Mouse (Mus musculus) layer of hippocampus, adult 2 months (tissue): ENCODE data around the gene Lpar1. TPM values are rescaled to one million over a fixed set of nuclear protein-coding genes. Genes with fewer than 3 reads are reported as not detected.

ENCODE experiments used
- DNase-seq, 2 experiments: peaks; one replicate each; pipeline ENCODE4 v3.0.0; 2022; ENCODE audit warnings: low spot score in 2 of 2
- H3K27ac ChIP-seq: fragments of 200-600 bp; 2 replicates; pipeline ENCODE4 v1.8.1; 2022
- H3K4me3 ChIP-seq: fragments of 200-600 bp; 2 replicates; pipeline ENCODE4 v1.8.1; 2022; ENCODE audit warnings: mild to moderate bottlenecking
- CTCF ChIP-seq: fragments of 200-600 bp; conservative IDR thresholded peaks from 2 replicates; pipeline ENCODE4 v1.8.1; 2022; ENCODE audit warnings: antibody characterized with exemption, mild to moderate bottlenecking, moderate library complexity
- microRNA-seq, 2 experiments: library from miRNA; unstranded; fragments of <30 nt; microRNA quantifications; one replicate each; pipeline ENCODE4 v1.2.0; 2021
- total RNA-seq, 2 experiments: library from RNA; stranded (reverse); gene quantifications; 2 replicates each; pipeline ENCODE4 v1.2.3; 2021

Lpar1 gene
- total RNA-seq, 2 experiments from 2014 or later, result 15.2 to 17.3 TPM

GRCm38 (mm10) chr4:58447841-58448240, 105.9 kb downstream of the Lpar1 start:
- no peak overlapping the region for H3K27ac ChIP-seq
- no peak for TF ChIP-seq CTCF
- DNase-seq, result no peak
- no peak overlapping the region for H3K4me3 ChIP-seq

- no peak for DNase-seq
- TF ChIP-seq CTCF, result no peak
These were observed 107.9 kb downstream of the Lpar1 start for GRCm38 (mm10) chr4:58445846-58446245.

DNA sequence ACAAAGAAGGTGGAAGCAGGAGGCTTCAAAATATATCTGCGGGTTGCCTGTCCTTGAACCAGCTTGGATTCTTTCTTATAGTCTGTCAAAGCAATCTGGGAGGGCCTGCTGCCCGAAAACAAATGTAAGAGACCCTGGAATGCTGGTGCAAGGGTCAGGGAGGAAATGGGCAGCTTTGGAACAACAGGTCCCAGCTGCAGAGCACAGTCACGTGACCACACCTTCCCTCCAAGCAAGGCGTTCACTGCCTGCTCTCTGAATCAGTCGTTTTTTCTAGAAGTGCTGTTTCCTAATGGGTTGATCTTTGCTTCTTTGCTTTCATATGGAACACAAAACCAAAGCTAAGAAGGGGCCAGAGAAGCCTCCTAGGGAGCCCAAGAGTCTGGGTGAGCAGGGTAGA, 111.4 kb downstream of the Lpar1 start:
- Histone ChIP-seq H3K27ac (no peak overlapping the region), H3K4me3 (no peak overlapping the region)
- no peak for TF ChIP-seq CTCF
- no peak for DNase-seq

More at GRCm38 (mm10) chr4:58445846-58446245, 107.9 kb downstream of the Lpar1 start:
- H3K27ac ChIP-seq, result no peak overlapping the region
- H3K4me3 ChIP-seq, result no peak overlapping the region

DNA sequence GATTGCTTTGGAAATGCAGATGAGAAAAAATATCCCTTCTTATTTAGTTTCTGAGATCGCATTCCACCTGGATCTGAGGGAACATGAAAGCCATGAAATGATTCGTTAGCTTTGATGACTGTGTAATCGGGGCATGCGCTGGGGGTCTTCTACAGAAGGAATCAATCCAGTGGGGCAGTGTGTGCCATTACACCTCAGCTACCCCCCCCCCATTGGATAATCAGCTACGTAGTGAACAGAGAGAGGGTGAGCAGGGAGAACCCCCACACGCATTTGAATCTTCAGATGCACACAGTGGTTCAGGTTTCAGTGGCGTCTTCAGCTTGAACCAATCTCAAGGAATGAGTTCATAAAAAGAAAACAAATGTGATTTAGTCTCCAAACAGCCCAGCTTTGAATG, 115.0 kb downstream of the Lpar1 start:
- TF ChIP-seq CTCF, result no peak

DNA sequence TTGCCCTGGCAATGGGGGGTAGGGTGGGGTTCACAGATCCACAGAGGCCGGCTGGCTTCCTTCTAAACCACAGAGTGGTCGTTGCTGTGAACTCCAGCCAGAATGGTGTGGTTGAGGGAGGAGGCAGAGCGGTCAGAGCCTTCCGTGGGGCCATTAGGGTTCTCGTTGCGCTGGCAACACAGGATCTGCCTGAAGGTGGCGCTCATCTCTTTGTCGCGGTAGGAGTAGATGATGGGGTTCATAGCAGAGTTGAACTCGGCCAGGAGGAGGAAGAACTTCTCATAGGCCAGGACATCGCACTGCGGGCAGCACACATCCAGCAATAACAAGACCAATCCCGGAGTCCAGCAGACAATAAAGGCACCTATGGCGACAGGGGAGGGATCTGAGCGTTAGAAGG, 116.4 kb downstream of the Lpar1 start:
- Histone ChIP-seq H3K27ac (no peak overlapping the region), H3K4me3 (no peak overlapping the region)
- DNase-seq, result no peak
- peak; percentile 34 for TF ChIP-seq CTCF

More for the DNA sequence above, 115.0 kb downstream of the Lpar1 start:
- DNase-seq, result no peak
- H3K4me3 ChIP-seq, result no peak overlapping the region
- no peak overlapping the region for H3K27ac ChIP-seq

GRCm38 (mm10) chr4:58423276-58423930, 130.3 kb downstream of the Lpar1 start:
- Histone ChIP-seq H3K4me3 (no peak overlapping the region), H3K27ac (no peak overlapping the region; the same call in 1 of the 2 replicates)
- no peak for DNase-seq
- TF ChIP-seq CTCF, result no peak

GRCm38 (mm10) chr4:58419225-58419624, 134.5 kb downstream of the Lpar1 start:
- TF ChIP-seq CTCF, result peak; percentile 75
- H3K4me3 ChIP-seq, result no peak overlapping the region
- peak in 1 of 2 experiments; percentile 21 for DNase-seq
- no peak overlapping the region for H3K27ac ChIP-seq

DNA sequence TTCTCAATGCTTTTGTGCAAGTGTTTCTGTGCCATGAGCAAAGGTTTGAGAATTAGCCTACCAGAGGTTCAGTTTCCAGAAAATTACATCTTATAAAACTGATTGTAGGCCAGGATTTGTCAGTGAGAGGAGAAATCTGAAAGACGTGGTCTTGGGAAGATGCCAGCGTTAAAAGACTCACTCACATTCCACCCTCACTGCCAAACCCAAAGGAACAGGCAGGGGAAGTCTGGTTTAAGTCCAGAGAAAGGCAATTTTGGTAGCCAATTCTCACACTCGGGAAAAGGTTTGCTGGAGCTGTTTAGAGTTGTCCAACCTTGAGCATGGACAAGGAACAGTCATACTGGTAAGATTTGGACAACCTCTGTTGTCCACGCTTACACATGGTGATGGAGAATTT, 136.4 kb downstream of the Lpar1 start:
- Histone ChIP-seq H3K27ac (no peak overlapping the region), H3K4me3 (no peak overlapping the region)
- no peak for TF ChIP-seq CTCF
- no peak for DNase-seq

DNA sequence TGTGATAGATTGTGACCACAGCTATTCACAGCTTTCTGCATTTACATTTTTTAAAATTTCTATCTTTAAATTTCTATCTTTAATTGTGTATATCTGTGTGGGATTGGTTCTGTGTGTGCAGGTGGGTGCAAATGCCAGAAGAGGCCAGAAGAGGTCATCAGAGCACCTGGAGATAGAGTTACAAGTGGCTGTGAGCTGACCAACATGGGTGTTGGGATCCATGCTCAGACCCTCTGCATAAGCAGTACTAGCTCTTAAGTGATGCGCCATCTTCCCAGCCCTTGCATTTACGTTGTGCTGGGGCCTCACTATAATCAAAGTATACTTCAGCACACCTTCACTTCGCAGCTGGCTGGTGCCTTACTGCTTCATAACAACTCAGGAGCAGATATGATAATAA, 138.2 kb downstream of the Lpar1 start:
- H3K27ac ChIP-seq, result no peak overlapping the region
- peak; percentile 29 for TF ChIP-seq CTCF
- no peak for DNase-seq
- H3K4me3 ChIP-seq, result no peak overlapping the region

DNA sequence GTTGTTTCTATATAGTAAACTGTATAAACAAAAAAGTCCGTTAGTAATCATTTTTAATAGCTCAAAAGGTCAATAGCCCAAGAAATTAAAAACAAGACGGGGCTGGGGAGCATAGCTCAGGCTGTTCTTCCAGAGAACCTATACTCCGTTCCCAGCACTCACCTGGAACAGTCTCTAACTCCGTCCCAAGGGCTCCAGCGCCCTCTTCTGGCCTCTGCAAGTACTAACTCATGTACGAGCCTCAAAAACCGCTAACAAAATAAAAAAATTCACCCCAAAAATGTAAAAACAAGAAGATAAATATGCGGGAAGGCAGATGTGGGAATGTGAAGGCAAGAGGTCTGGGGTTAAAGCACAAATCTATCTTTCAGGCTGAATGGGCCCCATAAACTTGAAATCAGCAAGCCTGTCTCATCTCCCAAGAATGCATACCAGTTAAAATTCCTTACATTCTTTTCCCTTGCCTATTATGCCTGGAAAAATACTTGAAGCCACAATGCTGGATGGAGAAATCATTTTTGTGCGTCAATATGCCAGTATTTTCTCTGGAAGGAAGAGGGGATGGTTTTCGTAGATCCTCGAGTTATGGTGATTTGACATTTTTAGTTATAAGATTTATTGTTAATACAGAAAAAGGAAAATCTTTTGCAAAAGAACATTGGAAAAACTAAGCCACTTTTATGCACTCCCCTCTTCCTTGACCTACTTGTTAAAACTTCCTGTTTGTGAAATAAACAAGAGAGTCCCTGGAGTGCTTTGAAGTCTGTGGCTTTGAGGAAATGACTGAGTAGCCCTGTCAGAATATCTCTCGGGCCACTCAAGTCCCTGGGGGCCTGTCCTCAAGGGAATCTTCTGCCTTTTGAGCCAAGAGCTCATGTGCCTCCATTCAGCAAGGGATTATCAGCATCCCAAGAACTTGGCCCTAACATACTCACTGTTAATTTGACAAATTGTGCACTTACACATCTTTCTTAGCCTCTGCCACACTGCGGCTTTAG, 140.2 kb downstream of the Lpar1 start:
- Histone ChIP-seq H3K27ac (no peak overlapping the region), H3K4me3 (no peak overlapping the region)
- no peak for DNase-seq
- TF ChIP-seq CTCF, result peak; percentile 46

- peak; percentile 37 to 57 for DNase-seq
- Histone ChIP-seq H3K4me3 (no peak overlapping the region), H3K27ac (peak overlapping the region; percentile 84)
- no peak for TF ChIP-seq CTCF
These were observed 151.7 kb downstream of the Lpar1 start for GRCm38 (mm10) chr4:58401973-58402501.

DNA sequence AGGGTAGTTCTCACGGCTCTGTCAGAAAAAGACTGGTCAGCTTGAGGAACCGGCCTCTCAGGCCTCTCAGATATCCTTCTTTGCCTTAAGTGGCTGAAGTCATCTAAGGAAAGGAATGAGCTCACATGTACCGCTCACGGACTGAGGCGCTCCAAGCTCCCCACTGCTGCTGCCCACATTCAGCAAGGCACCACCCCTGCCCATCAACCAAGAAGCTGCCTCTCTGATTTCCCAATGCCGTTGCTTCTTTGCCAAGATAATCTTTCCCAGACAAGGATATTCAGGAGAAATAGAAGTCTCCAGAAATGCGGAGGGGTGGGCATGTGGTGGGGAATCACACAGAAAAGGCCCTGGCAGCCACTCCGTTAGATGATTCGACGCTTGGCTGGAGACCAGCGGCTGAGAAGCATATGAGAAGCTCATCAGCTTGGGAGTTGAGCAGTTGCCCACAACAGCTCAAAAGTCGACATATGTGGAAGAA, 152.8 kb downstream of the Lpar1 start:
- H3K27ac ChIP-seq, result no peak overlapping the region
- peak; percentile 60 to 85 for DNase-seq
- H3K4me3 ChIP-seq, result no peak overlapping the region
- TF ChIP-seq CTCF, result no peak

Small RNA genes lying within 50 kb of the gene (microRNA-seq; reads per million reads assigned to microRNA genes)
- 0 to 0.64 reads per million in 2 experiments for gene Mir3095

Other genes starting within 250 kb of the Lpar1 start
- under 1 TPM in 1 of 2 experiments, not detected in 1; 0.20 TPM for gene Olfr267, start 233.8 kb upstream of the Lpar1 start, total RNA-seq